Mouse (Mus musculus) forebrain, postnatal 0 days (tissue): ENCODE measurements at regions not wholly inside any gene's neighbourhood (a gene's known extent, or its start where the extent isn't known, plus 50 kb on each side); places are given as distances from the start of the nearest gene placed in this dataset.

Experiments
- ATAC-seq: fragments of 200-750 bp; cut with Nextera tagmentation; 2 replicates; pipeline ENCODE4 v1.8.0; 2017; ENCODE audit warnings: mild to moderate bottlenecking, moderate library complexity
- DNase-seq: peaks from one replicate; pipeline ENCODE4 v3.0.0-alpha.2; 2015
- H3K27ac ChIP-seq: fragments of 300-500 bp; sonication (generic); 2 replicates; pipeline ENCODE4 v1.5.1; 2014; ENCODE audit warnings: low read depth, mild to moderate bottlenecking, antibody characterized with exemption, low read length, moderate library complexity, mixed read lengths
- H3K27me3 ChIP-seq: fragments of 300-500 bp; sonication (generic); 2 replicates; pipeline ENCODE4 v1.6.1; 2014; ENCODE audit warnings: mild to moderate bottlenecking, low read length, mixed read lengths; ENCODE audit not compliant: insufficient read depth
- H3K36me3 ChIP-seq: fragments of 300-500 bp; sonication (generic); 2 replicates; pipeline ENCODE4 v1.6.1; 2014; ENCODE audit warnings: mild to moderate bottlenecking, moderate library complexity; ENCODE audit not compliant: insufficient read depth
- H3K4me1 ChIP-seq: fragments of 300-500 bp; sonication (generic); 2 replicates; pipeline ENCODE4 v1.6.1; 2014; ENCODE audit warnings: antibody characterized with exemption; ENCODE audit not compliant: insufficient read depth
- H3K4me2 ChIP-seq: fragments of 300-500 bp; sonication (generic); 2 replicates; pipeline ENCODE4 v1.6.1; 2014; ENCODE audit warnings: low read depth, mild to moderate bottlenecking, moderate library complexity
- H3K4me3 ChIP-seq: fragments of 300-500 bp; sonication (generic); 2 replicates; pipeline ENCODE4 v1.5.1; 2014; ENCODE audit warnings: low read depth, low read length, mixed read lengths
- H3K9ac ChIP-seq: fragments of 300-500 bp; sonication (generic); 2 replicates; pipeline ENCODE4 v1.6.1; 2014; ENCODE audit warnings: mild to moderate bottlenecking
- H3K9me3 ChIP-seq: fragments of 300-500 bp; sonication (generic); 2 replicates; pipeline ENCODE4 v1.6.1; 2016; ENCODE audit warnings: low read length
- CTCF ChIP-seq: sonication (generic); IDR thresholded peaks from 2 replicates; pipeline ENCODE4 v1.5.1; 2016; ENCODE audit warnings: antibody characterized with exemption, control low read depth, low read depth
- WGBS: fragments of 180-500 bp; shearing (Covaris S2); extraction: QIAGEN DNeasy Blood & Tissue Kit; methylation state at CpG from one replicate; pipeline ENCODE4 v1.1.7; 2014; 5-methylcytosine and 5-hydroxymethylcytosine counted together

DNA sequence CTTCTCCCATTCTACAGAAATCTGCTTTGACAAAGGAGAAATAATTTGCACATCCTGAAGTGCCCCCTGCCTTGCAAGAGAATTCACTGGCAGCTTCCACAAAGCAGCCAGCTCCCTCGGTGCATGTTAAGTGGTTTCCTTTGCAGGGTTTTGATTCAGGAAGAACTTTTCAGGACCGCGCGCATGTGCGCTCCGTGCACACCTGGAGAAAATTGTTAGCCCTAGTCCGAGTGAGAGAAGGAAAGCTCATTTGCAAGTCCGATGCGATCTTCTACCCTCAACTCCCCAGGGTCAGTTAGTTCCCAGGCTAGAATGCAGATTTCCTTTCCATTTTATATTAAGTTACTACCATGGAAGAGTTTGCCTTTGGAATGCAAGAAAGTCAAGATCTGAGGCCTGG lies 145.8 kb upstream of the Fstl4 start:
- no peak for TF ChIP-seq CTCF
- no peak overlapping the region for H3K4me3 ChIP-seq
- 26% methylated on average over 9 of the region's 9 CpGs for WGBS
- no peaks in the 10 kb centered on the region for H3K36me3 ChIP-seq
- H3K9me3 ChIP-seq, result no peaks in the 10 kb centered on the region
- H3K9ac ChIP-seq, result no peak overlapping the region
- H3K4me1 ChIP-seq, result no peaks in the 10 kb centered on the region
- H3K27me3 ChIP-seq, result no peaks in the 10 kb centered on the region
- DNase-seq (no peak), ATAC-seq (no peak)
- no peak overlapping the region for H3K27ac ChIP-seq
- H3K4me2 ChIP-seq, result no peak overlapping the region

DNA sequence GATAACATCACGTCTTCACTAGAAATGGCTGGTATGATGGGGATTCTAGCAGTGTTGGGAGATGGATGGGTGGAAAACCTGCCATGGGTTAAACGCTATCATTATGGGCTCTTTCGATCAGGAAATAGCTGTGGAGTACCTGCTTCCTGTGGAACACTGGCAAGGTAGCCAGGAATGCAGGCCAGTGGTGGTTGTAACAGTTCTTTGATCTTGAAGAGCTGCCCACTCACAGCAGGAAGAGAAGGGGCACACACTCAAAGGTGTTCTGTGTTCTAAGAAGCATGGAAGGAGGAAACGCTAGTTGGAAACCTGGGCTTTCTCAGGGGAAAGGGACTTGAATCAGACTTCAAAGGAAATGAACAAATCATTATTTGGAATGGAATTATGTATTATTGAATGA lies 141.6 kb upstream of the Fstl4 start:
- H3K36me3 ChIP-seq, result no peaks in the 10 kb centered on the region
- no peak for ATAC-seq

DNA sequence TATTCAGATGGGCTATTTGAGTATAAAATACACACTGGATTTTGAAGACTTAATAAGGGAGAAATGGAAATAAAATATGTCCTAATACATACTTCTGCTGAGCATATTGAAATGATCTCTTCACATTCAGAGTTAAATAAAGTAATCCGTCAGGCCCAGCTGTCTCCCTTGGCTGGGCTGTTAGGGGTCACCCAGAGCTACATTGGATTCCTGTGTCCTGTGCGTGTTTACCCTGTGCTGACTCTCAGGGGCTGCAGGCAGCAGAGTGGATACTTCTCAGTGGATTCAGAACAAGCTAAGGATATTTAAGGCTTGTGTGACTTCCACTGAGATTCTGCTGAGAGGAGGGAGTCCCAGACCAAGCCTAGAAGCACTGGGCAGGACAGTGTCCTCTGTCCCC lies 135.6 kb upstream of the Fstl4 start:
- 77% methylated on average over 2 of the region's 2 CpGs for WGBS
- DNase-seq (no peak), ATAC-seq (no peak)
- Histone ChIP-seq H3K4me1 (no peaks in the 10 kb centered on the region), H3K4me2 (no peak overlapping the region), H3K27me3 (no peaks in the 10 kb centered on the region), H3K4me3 (no peak overlapping the region), H3K9me3 (no peaks in the 10 kb centered on the region), H3K27ac (no peak overlapping the region), H3K9ac (no peak overlapping the region), H3K36me3 (no peaks in the 10 kb centered on the region)
- no peak for TF ChIP-seq CTCF

More for the DNA sequence above, 141.6 kb upstream of the Fstl4 start:
- Histone ChIP-seq H3K27me3 (no peaks in the 10 kb centered on the region), H3K9me3 (no peaks in the 10 kb centered on the region), H3K4me1 (no peaks in the 10 kb centered on the region), H3K4me2 (no peak overlapping the region), H3K4me3 (no peak overlapping the region), H3K9ac (no peak overlapping the region), H3K27ac (no peak overlapping the region)
- no peak for DNase-seq
- WGBS, result 72% methylated on average over 4 of the region's 4 CpGs
- TF ChIP-seq CTCF, result no peak

DNA sequence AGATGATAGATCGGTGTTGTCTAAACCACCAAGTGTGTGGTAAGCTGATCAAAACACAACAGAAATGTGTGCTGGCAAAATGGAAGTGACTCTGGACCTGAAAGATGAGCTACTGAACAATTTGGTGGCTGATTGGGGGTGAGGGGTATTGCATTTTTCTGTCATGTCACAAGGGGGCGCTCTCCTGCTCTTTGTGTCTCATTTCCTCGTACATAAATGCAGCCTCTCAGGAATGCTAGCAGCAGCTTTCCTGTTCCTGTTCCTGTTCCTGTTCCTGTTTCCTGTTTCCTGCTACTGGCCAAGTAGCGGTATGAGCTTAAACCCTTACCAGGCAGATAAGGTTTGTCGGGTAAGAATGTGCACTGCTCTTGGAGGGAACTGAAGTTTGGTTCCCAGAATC lies 134.7 kb upstream of the Fstl4 start:
- ATAC-seq, result no peak
- Histone ChIP-seq H3K4me2 (no peak overlapping the region), H3K27me3 (no peaks in the 10 kb centered on the region), H3K9me3 (no peaks in the 10 kb centered on the region), H3K27ac (no peak overlapping the region), H3K4me1 (peaks cover 1% of the 10 kb centered on the region; the same call in 1 of the 2 replicates), H3K36me3 (no peaks in the 10 kb centered on the region), H3K4me3 (no peak overlapping the region), H3K9ac (no peak overlapping the region)
- WGBS, result 62% methylated on average over 5 of the region's 5 CpGs
- DNase-seq, result no peak
- TF ChIP-seq CTCF, result peak; percentile 46

DNA sequence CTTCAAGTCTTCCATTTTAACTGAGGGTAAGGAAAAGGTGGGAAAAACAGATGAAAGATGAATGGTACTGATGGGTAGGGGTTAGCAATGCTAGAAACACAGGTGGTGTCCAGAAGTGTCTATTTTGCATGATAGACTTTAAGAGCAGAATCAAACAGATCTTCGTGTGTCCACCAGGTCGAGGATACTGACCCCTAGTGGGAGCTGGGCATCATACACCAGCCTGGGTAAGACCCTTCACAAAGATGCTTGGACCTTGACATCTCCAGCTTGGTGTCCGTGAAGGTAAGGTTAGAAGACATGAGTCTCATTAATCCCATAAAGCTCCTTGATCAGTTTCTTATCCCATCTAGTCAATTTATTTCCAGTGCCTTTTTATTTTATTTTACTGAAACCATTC lies 132.9 kb upstream of the Fstl4 start:
- ATAC-seq, result no peak
- H3K4me2 ChIP-seq, result no peak overlapping the region
- WGBS, result 53% methylated on average over 3 of the region's 3 CpGs
- DNase-seq, result no peak
- no peak overlapping the region for H3K9ac ChIP-seq
- H3K9me3 ChIP-seq, result no peaks in the 10 kb centered on the region
- peaks cover 5% of the 10 kb centered on the region; the same call in 1 of the 2 replicates for H3K4me1 ChIP-seq
- no peak overlapping the region for H3K27ac ChIP-seq
- H3K36me3 ChIP-seq, result no peaks in the 10 kb centered on the region
- H3K27me3 ChIP-seq, result no peaks in the 10 kb centered on the region
- no peak overlapping the region for H3K4me3 ChIP-seq
- TF ChIP-seq CTCF, result 0 out of 2 replicates have a peak, but pooled peaks have one; percentile 9

DNA sequence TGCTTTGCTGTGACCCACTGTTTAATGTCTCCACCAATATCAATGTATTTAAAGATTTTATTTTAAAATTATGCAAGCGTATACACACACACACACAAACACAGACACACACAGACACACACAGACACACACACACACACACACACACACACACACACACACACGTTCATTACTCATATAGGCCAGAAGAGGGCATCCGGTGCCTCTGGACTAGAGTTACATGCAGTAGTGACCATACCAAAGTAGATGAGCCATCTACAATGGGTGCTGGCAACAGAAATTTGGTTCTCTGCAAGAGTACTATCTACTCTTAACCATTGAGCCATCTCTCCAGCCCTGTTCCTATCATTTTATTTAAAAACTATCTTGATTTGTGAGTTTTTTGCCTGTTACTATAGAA lies 130.2 kb upstream of the Fstl4 start:
- peak; percentile 33; the same call in 1 of the 2 replicates for TF ChIP-seq CTCF
- H3K4me1 ChIP-seq, result peaks cover 5% of the 10 kb centered on the region; the same call in 1 of the 2 replicates
- ATAC-seq (no peak), DNase-seq (no peak)
- no peaks in the 10 kb centered on the region for H3K9me3 ChIP-seq
- 77% methylated on average over 3 of the region's 3 CpGs for WGBS
- no peaks in the 10 kb centered on the region for H3K27me3 ChIP-seq
- H3K9ac ChIP-seq, result no peak overlapping the region
- no peak overlapping the region for H3K4me3 ChIP-seq
- H3K4me2 ChIP-seq, result no peak overlapping the region
- no peak overlapping the region for H3K27ac ChIP-seq
- no peaks in the 10 kb centered on the region for H3K36me3 ChIP-seq

DNA sequence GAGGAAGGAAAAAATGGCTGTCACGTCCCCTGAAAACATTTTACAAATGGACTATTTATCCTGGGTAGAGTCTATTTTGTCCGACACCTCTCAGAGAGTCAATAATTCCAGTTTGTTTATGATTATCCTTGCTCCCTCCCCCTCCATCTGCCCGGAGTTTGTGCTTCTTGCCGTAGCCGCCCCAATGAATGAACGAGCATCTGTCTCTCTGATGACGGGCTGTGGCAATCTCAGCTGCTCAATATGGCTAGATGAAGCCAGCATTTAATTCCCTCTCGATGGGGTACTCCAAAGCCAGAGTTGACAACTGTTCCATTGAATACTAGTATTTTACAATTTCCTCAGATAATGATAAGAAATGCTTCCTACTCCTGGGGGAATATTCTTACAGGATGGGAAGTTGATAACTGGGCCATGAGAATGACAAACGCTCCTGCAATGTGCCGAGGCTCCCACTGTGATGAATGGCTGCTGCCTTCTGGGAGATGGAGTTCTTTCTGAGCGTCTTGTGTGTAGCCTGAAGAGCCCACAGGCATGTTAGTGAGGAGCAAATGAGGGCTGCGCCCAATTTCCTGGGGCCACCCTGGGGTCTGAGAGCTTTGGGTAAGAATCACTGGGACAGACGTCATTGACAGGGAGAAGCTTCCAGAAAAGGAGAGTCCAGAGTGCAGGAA lies 128.6 kb upstream of the Fstl4 start:
- DNase-seq, result peak; percentile 71
- no peak overlapping the region for H3K4me2 ChIP-seq
- H3K9me3 ChIP-seq, result no peaks in the 10 kb centered on the region
- no peak overlapping the region for H3K27ac ChIP-seq
- no peak overlapping the region for H3K9ac ChIP-seq
- peaks cover 5% of the 10 kb centered on the region; the same call in 1 of the 2 replicates for H3K4me1 ChIP-seq
- ATAC-seq, result peak; percentile 85
- WGBS, result 45% methylated on average over 13 of the region's 13 CpGs
- no peaks in the 10 kb centered on the region for H3K27me3 ChIP-seq
- H3K36me3 ChIP-seq, result no peaks in the 10 kb centered on the region
- no peak for TF ChIP-seq CTCF
- no peak overlapping the region for H3K4me3 ChIP-seq
